Mouse (Mus musculus): ENCODE results near the gene Pnkd.
A peak's percentile ranks its signal among the peaks of the same experiment; 100 is the strongest.
"Not testable (repeated sequence)": the region's sequence is repeated elsewhere in the genome, so short reads cannot be mapped to it uniquely, and the experiment has no call there.

Gene Pnkd

DNA sequence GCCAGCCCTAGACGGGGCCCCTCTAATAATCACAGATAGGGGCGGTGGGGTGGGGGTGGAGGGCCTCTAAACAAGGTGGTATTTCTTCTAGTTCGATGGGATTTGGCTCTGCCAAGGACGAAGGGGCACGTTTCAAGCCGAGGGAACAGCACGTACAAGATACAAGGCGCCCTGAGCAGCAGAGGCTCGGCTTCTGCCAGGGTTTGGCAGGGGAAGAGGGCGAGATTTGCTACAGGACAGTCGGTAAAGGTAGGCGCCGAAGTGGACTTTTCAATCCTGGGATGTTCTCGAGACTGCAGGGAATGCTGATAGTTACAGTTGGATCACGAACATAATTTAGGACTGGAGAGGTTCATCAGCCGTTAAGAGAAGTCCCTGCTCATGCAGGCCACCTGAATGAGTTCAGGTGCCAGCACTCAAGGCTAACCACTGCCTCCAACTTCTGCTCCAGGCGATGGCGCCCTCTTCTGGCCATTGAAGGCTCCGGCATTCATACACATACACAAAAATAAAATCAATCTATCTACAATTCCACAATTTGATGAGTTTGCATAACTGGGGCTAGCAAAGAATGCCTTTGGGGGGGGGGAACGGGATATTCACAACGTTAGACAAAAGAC lies 105.7 kb downstream of the Pnkd start:
- DNase-seq (ENCODE audit: low spot score) = no peak

DNA sequence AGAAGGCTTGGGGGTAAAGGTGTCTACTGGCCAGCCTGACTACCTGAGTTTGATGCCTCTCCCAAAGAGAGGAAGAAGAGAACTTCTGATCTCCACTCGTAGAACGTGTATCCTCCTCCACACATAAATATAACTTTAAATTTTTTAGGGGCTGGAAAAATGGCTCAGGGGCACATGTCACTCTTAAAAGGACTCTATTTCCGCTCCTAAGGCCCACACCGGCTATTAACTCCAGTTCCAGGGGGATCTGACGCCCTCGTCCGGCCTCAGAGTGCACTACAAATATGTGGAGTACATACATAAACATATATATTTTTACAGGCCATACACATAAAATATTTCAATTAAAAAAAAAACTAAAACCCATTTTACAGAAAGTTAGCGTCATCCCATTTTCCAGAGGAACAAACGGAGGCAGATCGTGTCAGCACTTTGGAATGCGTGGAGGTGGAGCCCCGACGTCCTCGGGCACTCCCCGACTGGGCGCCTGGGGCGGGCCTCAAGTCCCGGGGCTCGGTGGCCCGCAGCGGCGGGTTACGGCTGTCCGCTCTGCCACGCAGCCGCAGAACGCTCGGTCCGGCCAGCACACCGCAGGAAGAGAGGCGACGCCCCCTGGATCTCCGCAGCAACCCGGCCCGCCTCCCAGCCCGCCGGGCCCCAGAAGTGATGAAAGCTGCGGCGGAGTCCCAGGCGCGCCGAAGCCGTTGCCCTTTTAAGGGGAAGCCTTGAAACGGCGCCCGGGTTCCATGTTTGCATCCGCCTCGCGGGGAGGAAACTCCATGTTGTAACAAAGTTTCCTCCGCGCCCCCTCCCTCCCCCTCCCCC lies 106.4 kb downstream of the Pnkd start, which contains the start of gene Ctdsp1:
TSS of gene Ctdsp1 (plus strand) at position 586 of the 825 bp plus-strand sequence.
- DNase-seq (ENCODE audit: low spot score) = peak; percentile 91

DNA sequence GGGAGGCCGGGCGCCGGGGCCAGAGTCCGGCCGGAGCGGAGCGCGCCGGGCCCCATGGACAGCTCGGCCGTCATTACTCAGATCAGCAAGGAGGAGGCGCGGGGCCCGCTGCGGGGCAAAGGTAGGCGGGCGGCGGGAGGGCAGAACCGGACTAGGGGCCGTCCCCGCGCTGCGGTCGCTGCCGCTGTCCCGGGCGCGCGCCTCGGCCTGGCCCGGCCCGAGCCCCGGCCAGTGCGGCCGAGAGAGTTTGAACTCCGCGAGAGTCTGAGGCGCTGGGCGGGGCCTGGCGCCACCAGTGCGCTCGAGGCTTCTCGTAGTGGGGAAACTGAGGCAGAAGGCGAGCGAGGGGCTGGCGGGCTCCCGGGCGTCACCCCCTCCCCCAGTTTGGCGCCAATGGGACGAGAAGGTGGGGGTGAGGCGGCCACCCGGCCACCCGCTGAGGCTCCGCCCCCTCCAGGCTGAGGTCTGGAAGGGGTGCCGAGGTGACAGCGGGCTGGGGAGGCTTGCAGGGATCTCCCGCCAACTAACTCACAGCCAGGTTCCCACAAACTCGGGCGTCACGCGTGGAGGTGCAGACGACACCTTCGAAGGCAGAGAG lies 107.2 kb downstream of the Pnkd start:
- no peak for DNase-seq (ENCODE audit: low spot score)

DNA sequence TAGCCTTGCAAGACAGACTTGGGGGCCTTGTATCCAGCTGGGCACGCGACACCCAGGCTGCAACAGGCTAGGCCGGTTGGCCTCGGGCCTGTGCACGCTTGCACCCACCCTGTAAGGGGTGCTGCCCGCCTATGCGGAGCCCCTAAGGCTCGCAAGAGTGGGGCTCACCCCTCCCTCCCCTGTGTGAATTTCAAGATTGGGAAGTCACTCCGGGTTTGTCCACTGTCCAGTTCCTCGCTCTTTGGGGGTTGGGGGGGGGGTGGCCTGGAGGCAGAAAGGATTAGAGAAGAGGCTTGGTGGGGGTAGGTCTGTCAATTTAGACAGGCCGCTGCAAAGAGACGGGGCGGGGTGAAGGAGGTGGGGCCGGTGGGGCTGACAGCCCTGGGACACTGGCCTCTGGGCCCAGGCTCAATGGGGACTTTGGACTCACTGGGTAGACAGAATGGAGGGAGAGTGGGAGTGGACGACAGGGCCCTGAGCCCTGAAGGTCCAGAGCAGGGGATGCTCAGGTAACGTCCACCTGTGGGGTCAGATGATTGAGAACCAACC lies 107.8 kb downstream of the Pnkd start:
- no peak for DNase-seq (ENCODE audit: low spot score)

DNA sequence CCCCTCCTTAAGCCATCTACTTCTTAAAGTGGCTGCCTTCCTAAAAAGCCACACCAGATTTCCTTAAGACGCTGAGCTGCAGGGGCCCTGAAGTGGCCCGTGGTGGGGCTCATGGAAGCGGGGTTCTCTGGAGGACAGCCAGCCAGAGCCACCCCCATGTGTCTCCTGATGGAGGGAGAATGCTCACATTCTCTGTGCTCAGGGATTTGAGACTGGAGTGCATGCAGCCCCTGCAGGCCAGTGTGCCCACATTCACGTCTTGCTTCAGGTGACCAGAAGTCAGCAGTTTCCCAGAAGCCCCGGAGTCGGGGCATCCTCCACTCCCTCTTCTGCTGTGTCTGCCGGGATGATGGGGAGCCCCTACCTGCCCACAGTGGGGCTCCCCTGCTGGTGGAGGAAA lies 108.3 kb downstream of the Pnkd start:
- no peak for DNase-seq (ENCODE audit: low spot score)

DNA sequence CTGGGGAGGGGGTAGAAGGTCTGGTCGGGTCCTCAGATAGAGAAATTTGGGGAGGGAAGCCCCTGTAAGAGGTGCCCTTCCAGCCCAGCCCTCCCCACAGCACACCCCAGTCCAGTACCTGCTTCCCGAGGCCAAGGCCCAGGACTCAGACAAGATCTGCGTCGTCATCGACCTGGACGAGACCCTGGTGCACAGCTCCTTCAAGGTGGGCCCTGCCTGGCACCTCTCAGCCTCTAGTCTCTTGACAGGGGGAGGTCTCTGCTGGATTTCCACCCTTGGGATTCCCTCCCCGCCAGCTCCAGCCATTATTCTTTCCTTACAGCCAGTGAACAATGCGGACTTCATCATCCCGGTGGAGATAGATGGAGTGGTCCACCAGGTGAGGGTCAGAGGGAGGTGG lies 109.0 kb downstream of the Pnkd start:
- DNase-seq (ENCODE audit: low spot score) = no peak

DNA sequence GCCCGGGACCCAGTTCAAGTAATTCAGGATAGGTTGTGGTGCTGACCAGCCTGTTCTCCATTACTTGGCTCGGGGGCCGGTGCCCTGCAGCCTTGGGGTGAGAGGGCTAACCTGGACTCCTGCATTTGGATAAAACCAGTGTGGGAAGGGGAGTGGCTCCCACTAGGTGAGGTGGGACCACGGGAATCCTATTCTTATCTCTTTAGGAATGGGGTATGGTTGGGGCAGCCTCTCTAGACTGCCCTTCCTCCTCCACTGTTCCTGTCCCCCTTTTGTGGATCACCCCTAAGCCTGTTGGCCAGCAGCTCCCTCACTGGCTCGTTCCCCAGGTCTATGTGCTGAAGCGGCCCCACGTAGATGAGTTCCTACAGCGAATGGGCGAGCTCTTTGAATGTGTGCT lies 109.6 kb downstream of the Pnkd start:
- no peak for DNase-seq (ENCODE audit: low spot score)

DNA sequence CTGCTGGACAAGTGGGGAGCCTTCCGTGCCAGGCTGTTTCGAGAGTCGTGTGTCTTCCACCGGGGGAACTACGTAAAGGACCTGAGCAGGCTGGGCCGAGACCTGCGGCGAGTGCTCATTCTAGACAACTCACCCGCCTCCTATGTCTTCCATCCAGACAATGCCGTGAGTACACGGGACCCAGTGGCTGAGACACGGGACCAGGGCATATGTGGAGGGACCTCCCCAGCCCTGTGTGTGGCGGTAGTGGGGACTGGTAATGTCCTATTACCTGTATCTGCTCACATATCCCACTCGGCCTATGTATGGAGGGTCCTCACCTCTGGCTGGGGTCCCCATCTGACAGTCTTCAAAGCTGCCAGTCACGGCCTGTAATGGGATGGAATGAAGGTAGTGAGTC lies 110.1 kb downstream of the Pnkd start:
- no peak for DNase-seq (ENCODE audit: low spot score)

DNA sequence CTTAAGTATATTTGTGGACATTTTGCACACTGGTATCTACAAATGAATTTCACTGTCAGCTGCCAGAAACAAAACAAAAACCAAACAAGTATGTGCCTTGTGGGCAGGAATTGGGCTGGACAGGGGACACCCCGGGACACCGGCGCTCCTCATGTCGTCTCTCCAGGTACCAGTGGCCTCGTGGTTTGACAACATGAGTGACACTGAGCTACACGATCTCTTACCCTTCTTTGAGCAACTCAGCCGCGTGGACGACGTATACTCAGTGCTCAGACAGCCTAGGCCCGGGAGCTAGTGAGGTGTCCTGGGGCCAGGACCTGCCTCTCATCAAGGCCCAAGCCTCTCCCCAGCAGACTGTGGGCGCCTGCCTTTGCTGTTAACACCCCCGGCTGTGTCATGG lies 110.6 kb downstream of the Pnkd start:
- DNase-seq (ENCODE audit: low spot score) = no peak

DNA sequence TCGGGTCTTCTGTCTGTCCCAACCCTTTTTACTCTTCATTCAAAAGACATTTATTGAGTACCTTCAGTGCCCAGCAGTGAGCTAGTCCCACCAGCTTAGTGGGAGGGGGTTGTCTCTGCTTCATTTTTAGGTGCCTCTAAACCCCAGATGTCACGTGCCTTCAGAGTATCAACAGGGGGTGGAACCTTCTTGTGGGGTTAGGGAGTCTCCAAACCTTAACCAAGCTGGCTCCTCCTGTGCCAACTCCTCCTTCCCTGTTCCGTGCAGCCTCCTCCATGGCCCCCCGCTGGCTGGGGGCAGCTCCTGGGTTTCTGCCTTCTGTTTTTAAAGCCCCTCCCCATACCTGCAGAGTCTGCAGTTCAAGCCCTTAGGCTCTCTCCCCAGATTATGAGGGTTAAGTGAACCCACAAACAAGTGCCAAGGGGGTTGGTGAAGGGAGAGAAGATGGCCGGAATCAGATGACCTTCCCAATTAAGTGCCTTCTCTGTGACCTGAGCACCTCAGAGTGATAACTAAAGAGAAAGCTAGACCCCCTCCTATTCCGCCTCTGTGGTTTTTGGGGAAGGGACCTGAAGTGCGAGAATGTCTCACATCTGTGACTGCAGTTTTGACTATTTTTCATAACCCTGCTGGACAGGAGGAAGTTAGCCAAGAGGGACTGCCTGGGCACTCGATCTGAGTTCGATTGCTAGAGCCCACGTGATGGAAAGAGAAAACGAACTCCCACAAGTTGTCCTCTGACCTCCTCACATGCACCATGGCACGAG lies 111.9 kb downstream of the Pnkd start:
- not testable (repeated sequence) for DNase-seq (ENCODE audit: low spot score)

DNA sequence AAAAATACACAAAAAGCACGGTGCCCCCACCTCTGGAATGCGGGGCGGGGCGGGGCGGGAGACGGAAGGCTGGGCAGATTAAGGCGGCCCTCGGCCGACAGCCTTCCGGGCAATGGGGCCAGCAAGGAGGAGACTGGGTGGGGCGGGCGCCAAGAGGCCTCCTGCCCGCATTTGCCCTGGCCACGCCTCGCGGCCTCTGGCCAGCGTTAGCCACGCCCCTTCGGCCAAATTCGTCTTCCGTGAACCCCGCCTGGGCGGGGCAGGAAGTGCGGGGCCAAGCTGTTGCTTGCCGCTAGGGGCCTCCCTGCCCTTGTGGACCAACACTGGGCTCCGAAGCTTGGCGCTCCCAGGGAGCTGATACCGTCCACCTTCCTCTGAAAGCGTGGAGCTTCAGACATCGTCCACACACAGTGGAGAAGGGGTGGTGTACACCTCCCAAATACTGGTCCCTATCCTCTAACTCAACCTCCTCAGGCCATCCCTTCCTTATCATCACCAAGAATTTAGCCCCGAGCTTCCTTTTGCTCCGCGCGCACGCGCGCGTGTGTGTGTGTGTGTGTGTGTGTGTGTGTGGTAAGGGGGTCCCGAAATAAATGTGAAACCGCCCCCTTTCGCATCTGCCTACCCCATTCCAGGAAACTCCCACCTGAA lies 112.7 kb downstream of the Pnkd start:
- DNase-seq (ENCODE audit: low spot score) = peak; percentile 88

DNA sequence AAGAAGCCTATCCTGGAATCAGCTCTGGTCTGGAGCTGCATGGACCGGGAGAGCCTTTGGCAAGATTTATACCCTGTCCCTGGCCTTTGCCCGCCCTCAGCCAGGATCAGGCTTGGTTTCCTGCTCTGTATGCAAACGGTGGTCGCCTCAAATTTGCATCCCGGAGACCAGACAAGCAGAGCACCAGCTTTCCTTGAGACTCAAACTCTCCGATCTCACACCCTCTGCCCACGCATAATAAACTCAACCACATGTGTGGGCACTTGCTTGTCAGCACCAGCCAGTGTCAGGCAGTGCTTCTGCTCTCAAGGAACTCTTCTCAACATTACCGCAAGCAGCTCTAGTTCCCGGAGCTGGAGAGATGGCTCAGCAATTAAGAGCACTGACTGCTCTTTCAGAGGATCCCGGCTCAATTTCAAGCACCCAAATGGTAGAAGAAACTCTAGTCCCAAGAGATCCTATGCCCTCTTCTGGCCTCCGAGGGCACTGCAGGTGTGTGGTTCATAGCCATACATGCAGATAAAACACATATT lies 113.3 kb downstream of the Pnkd start:
- DNase-seq (ENCODE audit: low spot score) = no peak

DNA sequence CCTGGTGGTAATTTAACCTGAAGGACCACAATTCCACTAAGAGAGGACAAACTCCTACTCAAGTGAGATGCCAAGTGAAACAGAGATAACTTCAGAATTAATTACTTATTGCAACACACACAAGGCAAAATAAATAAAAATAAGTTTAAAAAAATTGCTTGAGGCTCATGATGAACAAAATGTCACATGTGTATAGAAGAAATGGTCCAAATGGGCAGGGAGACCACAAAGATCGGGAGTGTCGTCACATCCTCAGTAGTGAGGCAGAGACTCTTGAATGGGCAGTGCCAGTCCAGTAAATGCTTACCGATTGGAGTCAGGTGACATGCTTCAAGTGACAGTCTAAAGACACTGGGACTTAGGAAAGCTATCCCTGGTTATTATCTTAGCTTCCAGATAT lies 115.8 kb downstream of the Pnkd start:
- no peak for DNase-seq (ENCODE audit: low spot score)

DNA sequence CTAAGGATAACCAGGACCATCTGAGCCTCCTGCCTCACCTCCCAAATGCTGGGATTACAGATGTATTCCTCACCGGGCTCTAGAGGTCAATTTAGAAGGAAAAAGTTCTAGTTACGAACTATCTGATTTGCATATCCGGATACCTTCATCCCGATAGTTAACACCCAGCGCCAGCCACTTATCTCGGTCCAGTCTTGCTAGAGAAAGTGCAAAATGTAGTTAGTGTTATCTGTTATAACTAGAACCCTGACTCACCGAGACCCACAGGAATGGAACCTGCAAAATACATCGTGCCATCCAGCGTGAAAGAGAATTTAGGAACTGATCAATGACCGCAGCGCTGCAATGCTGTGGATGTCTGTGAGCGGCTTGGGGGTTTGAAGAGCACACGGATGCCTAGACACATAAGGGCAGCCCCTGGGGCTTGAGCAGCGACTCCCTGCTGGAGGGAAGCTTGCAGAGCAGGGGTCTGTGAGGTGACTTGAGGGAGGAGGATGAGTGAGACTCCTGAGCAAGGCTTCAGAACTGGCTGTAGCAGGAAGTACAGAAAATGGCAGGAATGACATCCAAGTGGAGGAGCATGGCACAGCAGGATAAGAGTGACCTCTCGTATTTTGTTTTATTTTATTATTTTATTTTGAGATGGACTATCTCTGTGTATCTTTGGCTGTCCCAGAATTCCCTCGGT lies 116.4 kb downstream of the Pnkd start:
- no peak for DNase-seq (ENCODE audit: low spot score)

Data from left cerebral cortex, adult 11 months (tissue).